Mouse (Mus musculus) CH12F3 (cell line): ENCODE data around the gene Anks1.

Experiments
- in situ Hi-C: fragments of 300-500 bp; cut with MboI; formaldehyde crosslinking; loops from 2 replicates; pipeline ENCODE4 v1.14.3; 2020; ENCODE audit warnings: low sequenced_read_pairs

Anks1 gene

DNA sequence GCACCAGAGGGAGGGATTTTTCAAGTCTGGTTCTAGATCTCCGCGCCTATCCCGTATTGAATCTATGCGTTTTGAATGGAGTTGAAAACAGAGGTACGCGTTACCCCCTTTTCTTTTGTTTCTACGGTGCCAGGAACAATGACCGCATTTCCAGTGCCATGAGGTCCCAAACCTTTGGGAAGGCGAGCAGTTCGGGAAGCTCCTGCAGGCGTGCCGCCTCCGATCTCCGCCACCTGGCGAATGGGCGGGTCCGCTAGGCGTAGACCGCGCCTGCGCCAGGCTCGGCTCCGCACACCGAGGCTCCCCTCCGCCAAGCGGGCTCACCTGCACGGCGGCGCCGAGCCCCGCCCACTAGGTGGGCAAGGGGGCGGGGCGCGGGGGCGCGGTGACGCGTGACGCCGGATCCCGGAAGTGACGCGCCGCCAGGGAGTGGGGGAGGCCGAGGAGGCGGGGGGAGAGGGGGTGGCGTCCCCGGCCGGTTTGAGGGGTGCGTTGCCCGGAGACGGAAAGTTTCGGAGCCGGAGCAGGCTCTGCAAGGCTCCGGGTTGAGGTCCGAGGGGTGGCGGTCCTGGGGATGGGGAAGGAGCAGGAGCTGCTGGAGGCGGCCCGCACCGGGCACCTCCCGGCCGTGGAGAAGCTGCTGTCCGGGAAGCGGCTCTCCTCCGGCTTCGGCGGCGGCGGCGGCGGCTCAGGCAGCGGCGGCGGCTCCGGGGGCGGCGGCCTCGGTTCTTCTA is at the start of gene Anks1:
Anks1 (plus strand) TSS at position 419 of the 734 bp plus-strand sequence.
- in situ Hi-C loops = no loop called here

DNA sequence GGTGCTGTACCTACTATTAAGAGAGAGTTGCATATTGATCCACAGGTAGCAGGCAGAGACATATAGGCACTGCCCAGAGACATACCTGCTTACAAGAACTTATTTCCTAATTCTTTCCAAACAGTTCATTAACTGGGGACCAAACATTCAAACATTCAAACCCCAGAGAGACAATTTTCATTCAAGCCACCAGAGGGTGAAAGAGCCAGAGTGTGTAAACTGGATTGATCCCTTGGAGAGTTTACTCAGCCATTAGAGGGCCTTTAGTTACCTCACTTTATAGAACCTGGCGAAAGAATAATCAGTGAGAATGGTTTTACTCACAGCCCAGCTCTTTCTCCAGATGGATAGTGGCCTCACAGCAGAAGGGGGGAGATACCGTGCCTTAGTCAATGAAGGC is 43.6 kb upstream of the Anks1 start:
- in situ Hi-C loops = no loop called here

DNA sequence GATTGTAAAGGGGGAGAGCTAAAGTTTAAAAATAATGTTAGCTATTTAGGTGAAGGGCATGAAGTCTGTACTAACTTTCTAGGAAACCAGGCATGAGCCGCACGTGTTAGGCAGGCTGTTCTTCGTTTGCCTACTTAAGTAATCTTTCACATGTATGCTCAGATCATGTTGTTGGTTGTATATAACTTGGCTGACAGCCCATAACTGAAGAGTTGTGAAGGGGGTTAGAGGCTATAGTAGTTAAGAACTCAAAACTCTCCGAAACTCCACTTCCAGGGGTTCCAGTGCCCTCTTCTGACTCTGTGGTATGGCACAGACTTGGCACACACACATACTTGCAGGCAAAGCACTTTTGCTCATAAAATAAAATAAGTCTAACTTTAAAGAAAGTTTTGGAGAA is 42.4 kb upstream of the Anks1 start:
- in situ Hi-C loops = no loop called here

GRCm38 (mm10) chr17:27871851-27872250 is 37.3 kb upstream of the Anks1 start:
- in situ Hi-C loops = no loop called here

DNA sequence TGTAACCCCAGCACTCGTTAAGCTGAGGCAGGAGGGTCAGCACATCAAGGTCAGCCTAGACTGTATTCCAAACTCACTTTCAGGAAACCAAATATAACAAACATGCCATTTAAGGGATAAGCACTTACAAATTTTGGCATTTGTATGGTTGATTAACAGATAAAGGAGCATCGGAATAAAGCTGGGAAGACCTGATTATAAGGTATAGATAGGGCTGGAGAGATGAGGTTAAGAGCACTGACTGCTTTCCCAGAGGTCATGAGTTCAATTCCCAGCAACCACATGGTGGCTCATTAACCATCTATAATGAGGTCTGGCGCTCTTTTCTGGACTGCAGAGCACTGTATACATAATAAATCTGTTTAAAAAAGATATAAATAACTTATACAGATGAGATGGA is 35.5 kb upstream of the Anks1 start:
- in situ Hi-C loops = no loop called here

GRCm38 (mm10) chr17:27874510-27874909 is 34.6 kb upstream of the Anks1 start:
- in situ Hi-C loops = no loop called here

GRCm38 (mm10) chr17:27881518-27881917 is 27.6 kb upstream of the Anks1 start:
- in situ Hi-C loops = no loop called here

DNA sequence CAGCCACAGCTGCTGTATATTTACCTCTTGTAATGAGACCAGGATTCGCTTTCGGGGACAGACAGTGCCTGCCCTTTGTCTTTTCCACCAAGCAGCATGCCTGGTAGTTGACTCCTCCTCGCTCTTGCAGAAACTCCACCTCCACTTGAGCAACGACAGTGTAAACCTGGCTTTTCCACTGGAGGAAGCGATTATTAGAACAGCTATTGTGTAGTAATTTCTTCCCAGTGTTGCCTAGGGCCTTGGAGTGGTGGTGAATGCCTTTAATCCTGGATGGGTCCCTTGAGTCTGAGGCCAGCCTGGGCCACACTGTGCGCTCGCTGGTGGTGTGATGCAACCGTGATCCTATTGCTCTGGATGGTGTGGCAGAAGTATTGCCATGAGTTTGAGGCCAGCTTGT is 26.0 kb upstream of the Anks1 start:
- in situ Hi-C loops = no loop called here

GRCm38 (mm10) chr17:27883994-27884393 is 25.1 kb upstream of the Anks1 start:
- in situ Hi-C loops = no loop called here

GRCm38 (mm10) chr17:27886499-27887210 is 22.5 kb upstream of the Anks1 start:
- in situ Hi-C loops = no loop called here

DNA sequence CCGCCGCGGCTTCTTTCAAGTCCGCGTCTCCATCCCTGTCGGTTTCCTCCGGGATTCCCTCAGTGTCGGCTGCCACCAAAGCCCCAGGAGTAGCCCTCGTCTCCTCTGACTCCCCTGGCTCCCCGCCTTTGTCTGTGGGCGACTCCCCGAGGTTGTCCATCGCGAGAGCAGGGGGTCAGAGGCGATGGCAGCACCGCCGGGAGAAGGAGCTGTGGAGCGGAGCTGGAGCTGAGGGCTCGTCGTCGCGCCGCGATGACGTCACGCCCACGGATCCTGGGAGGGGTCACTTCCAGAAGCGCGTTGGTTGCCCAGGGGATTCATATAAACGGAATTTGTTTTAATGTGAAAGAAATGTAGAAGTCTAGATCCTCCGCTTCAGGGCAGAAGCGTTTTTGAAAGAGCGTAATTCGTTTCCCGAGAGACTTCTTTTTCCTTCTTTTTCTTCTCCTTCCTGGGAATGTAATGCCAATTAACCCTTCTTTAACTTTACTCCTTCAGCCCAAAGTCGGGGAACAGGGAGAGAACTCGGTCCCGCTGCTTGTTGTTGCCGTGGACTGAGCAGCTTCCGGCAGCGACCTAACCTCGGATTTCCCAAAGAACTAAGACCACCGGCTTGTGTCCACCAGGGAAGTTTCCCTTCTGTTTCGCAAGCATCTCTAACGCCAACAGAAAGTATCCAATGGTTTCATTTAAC is 1.4 kb upstream of the Anks1 start:
- in situ Hi-C loops = no loop called here

DNA sequence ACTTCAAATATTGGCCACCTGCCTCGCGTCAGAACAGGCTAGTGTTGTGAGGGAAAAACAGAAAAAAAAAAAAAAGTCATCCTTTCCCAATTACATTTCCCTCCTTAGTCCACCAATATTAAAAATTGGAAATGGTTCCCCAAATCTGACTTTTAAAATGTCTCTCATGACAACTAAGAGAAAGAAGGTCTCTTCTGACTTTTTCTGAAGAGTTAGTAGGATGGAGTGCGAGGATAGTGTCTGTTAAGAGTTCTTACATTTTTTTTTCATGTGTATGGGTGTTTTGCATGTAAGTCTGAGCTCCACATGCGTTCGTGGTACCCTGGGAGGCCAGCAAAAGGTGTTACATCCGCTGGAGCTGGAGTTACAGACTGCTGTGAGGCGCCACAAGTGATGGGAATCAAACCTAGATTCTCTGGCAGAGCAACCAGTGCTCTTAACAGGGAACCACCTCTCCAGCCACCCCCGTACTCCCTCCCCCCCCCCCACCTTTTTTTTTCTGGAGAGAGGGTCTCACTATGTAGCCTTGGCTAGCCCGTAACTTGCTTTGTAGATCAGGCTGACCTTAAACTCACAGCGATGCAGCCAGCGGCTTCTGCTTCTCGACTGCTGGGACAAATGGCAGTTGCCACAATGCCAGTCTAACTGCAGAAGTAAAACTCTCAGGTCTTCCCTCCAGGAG is 759 bp upstream of the Anks1 start:
- in situ Hi-C loops = no loop called here

DNA sequence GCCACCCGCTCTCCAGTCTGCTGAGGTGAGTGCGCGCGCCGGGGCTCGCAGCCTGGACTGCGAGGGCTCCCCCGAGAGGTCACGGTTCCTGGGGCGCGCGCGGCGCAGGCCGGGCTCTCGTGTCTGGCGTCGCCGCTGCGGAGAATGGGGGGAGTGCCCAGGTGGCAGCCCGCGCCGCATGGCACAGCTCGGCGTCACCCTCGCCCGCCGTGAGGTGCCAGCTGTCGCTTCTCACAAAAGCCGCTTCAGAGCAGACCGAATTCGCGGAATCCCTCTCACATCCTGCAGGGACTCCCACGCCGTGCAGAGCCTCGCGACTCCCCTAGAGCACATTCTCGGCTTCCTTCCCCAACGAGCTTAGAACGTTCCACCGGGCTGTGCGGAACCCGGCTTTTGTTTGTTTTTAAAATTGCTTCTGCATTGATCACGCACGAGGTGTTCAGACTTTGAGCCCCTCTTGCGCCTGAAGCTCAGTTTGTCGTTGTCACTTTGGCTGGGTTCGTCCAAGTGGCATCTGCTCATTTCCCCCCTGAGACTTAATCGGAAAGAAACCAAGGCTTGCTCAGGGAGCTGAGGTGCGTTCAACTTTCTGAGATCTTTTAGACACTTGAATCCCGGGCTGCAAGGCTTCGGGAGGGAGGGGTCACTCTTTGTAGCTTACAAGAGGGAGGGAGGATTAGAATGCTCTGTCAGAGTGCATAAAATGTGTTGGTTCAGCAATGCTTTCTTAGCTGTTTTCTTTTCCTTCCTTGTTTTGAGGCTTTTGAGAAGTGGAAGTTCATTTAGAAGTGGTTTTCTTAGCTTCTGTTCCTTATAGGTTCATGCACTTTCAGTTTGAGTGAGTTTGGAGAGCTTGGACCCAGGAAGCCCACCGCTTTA is 755 bp downstream of the Anks1 start, which contains the start of gene Taf11:
Taf11 (minus strand) TSS at position 223 of the 879 bp plus-strand sequence.
- in situ Hi-C loops = no loop called here

DNA sequence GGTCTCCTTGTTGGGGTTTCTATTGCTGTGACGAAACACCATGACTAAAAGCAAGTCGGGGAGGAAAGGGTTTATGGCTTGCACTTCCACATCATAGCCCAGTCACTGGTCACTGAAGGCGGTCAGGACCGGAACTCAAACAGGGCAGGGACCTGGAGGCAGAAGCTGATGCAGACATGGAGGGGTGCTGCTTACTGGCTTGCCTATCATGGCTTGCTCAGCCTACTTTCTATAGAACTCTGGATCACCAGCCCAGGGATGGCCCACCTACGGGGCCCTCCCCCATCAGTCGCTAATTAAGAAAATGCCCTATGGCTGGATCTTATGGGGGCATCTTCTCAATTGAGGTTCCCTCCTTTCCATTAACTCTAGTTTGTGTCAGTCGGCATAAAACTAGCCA is 2.3 kb downstream of the Anks1 start:
- in situ Hi-C loops = no loop called here

DNA sequence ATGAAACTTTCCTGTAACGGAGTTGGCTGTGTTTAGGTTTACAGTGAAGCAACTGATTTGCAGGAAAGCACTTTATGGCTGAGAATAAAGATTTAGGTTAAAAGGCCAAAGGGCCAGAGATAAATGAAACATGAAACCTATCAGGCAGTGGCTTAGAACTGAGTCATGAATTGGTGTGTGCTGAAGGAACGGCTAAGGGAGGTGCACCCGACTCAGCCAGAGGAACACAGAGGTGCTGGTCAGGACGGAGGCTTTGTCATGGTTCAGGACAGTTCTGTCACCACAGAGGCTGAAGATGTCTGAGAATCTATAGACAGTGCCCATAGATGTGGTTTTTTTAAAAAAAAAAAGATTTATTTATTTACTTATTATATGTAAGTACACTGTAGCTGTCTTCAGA is 5.6 kb downstream of the Anks1 start:
- in situ Hi-C loops = no loop called here

- in situ Hi-C loops = no loop called here
Observed at GRCm38 (mm10) chr17:27916366-27916765, 7.3 kb downstream of the Anks1 start.

DNA sequence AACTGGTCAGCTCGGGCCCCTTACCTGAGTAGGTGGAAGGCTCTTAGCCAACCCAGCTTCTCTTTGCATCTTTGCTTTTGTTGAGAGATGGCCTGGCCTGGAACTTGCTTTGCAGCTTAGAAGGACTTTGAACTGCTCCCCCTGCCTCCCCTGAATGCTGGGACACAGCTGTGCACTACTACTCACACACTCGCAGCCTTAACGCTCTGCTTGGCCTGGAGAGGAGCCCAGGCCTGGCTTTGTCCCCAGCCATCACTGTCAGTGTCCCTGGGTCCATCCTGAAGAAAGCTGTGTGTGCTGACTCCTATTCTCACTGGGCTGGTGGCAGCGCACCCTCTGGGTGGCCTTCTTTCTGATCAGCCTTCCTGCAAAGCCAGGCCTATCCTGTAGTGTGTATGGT is 11.6 kb downstream of the Anks1 start:
- in situ Hi-C loops = no loop called here

DNA sequence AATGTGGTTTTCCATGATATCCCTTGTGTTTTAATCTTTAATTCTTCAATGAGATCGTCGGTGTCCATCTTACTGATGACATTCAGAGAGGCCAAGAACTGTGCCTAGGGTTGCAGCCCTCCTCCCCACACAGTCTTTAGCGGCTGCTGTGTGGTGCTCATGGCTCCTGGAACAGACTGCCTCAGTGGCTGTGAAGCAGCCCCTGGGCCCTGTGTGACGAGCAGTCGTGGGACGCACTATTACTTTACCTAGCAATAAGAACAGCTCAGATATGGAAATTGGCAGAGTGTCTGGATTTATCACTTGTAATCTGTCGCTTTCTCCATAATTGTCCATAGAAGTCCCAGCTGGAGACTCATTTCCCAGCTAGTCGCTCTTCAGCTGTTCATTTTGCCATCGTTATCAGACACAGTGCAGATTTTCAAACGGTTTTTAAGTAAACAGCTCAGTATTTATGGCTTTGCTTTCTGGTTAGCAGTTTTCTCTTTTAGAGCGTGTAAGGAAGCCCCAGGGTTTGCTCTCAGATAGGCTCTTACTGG is 13.1 kb downstream of the Anks1 start:
- in situ Hi-C loops = no loop called here

GRCm38 (mm10) chr17:27925054-27925453 is 15.9 kb downstream of the Anks1 start:
- in situ Hi-C loops = no loop called here

- in situ Hi-C loops = no loop called here
Observed at GRCm38 (mm10) chr17:27925504-27925903, 16.4 kb downstream of the Anks1 start.
